Mouse (Mus musculus) subcutaneous adipose tissue, adult 2 months (tissue): ENCODE results near the gene Slc15a5. TPM values are rescaled to one million over a fixed set of nuclear protein-coding genes. Genes with fewer than 3 reads are reported as not detected.

ENCODE experiments used
- polyA plus RNA-seq: library from polyadenylated mRNA; depleted of rRNA; stranded (reverse); fragments of >200 nt; gene quantifications from 2 replicates; pipeline ENCODE4 v1.2.3, GENCODE M21; 2012; ENCODE audit warnings: low replicate concordance; rRNA removed

Gene Slc15a5
- 6.3 and 10.7 TPM in 2 replicates for polyA plus RNA-seq

DNA sequence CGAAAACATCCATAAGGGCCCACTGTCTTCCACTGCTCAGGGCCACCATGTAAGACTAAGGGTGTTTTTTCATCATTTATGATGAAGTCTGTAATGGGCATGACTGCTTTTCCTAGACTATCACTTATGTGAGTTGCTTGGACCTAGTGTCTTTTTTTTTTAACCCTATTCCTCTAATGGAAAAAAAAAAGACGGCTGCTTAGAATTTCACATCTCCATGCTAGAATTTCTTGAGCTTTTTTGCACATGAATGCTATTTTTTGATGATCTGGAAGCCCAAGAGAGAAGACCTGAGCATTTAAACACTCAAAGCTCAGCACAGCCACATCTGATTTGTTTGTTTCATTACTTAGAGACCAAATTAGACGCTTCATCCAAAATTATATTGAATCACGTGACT, at the start of gene Slc15a5:
Slc15a5 (minus strand) TSS at position 101 of the 400 bp plus-strand sequence.

Other genes with a start within 250 kb of the Slc15a5 start
- gene Mgst1, start 60.4 kb upstream of the Slc15a5 start, polyA plus RNA-seq, result 1,102 and 2,170 TPM in 2 replicates